Mouse (Mus musculus) lung, postnatal 10 days (tissue): ENCODE data around the gene Agap2.

Experiments used
- DNase-seq: peaks from one replicate; pipeline ENCODE4 v3.0.0; 2021

The Agap2 gene

GRCm38 (mm10) chr10:127075080-127075479, at the start of gene Agap2:
TSS of gene Agap2 (plus strand) at chr10:127075284.
- DNase-seq, result peak; percentile 29

DNA sequence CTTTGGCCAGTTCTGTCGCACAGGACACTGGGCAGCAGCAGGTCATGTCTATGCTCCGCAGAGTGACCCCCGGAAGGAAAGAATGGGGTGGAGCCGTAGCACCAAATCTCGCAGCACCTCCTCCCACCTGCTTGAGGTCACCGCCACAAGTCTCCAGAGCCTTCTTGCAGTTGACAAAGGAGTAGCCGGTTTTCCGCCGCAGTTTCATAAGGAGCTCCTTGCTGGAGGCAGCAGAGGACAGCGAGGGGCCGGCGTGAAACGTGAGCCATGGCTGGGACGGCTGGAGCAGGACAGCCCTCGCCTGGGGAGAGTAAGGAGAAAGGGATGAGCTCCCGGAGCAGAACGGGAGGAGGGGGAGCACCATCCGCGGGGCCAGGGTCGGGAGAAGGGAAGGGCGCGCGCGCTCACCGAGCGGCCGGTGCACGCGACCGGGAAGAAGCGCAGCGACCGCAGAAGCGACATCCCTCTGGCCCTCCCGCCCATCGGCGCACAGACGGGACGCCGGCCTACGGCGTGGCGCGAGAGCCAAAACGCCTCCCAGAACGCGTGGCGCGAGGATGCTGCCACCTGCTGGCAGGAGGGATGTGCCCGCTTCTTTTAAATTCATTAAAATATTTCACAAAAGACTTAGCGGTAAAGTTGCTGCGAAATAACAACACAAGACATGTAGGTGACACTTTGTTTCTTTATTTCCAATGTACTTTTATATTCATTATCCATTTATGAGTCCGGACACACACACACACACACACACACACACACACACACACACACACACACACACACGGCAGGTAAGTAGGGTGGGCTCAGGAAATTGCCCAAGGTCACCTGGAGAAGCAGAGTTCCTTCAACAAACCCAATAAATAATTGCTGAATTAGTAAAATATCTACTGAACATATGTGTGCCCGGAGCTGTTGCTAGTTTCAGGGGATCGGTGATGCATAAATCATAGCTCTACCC, 44.5 kb upstream of the Agap2 start, which contains the start of gene Tsfm:
Gene Tsfm (minus strand): TSS at position 505 of the 961 bp plus-strand sequence.
- peak; percentile 94 for DNase-seq

GRCm38 (mm10) chr10:127033301-127033741, 41.8 kb upstream of the Agap2 start:
- no peak for DNase-seq

GRCm38 (mm10) chr10:127036273-127036672, 38.8 kb upstream of the Agap2 start:
- no peak for DNase-seq

DNA sequence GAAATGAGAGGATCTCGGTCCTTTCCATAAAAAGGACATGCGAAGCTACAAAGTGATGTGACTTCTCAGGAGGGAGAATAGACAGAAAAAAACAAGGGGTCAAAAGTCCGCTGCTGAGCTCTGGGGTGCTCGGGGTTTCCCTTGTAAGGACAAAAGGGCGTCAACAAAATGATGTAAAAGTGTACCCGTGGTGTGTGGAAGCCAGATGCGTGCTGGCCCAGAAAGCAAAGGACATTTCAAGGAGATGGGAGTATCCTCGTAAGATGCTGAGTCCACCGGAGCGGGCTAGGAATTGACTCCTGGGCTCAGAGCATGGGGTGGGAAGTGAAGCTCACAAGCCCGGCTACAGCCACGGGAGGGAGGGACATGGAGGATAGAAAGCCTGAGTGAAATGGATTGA, 37.4 kb upstream of the Agap2 start:
- DNase-seq, result no peak

DNA sequence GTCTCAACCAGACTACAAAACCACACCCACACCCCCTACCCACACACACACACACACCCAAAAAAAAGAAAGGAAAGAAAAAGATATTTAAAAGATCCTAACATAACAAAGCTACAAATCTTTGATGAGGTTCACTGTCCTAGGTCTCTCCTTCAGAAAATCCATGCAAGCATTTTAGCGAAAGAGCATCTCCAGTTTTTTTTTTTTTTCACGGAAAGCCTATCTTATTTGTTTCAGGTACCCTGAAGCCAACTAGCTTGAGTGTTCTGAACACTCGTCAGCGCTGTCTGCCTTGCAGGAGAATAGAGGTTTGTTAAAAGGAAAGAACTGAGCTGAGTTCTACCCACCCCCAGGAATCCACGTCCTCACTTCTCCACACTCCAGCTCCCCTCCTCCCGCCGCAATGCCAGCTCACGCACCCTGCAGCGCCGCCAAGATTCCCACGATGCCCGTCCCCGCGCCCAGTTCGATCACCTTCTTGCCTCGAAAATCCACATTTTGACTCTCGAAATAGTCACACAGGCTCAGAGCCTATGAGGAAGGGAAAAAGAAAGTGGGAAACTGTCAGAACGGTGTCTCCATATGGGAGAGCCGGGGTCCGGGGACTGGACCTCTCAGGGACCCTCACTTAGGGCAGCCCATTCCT, 34.4 kb upstream of the Agap2 start:
- DNase-seq, result no peak

DNA sequence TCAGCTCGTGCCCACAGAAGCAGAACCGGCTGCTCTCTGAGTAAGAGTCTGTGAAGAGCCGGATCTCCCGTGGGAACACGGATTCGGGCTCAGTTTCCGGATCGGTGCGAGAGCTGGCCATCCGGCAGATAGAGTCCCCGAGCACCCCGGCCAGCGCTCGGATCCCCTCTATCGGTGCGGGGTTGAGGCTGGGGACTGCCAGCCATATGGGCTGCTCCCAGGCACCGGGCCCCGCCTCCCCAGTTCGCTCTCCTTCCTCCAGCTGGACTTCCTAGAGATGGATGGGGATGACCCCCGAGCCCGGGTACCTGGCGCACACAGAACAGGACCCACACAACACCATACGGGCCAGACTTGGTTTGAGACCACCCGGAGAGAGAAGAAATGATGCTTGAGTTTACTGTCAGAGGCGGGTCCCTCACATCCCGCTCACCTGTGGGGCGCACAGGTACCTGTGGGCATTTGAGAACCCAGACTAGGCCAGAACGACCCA, 33.8 kb upstream of the Agap2 start, which contains the start of the genes Mettl1 and Eef1akmt3:
Gene Mettl1 (plus strand): TSS at position 141 of the 493 bp plus-strand sequence.
Gene Eef1akmt3 (minus strand): TSS at position 240 of the 493 bp plus-strand sequence.
- DNase-seq, result no peak

- peak; percentile 92 for DNase-seq
Measured at GRCm38 (mm10) chr10:127041774-127042338, 33.2 kb upstream of the Agap2 start.

- no peak for DNase-seq
Measured at GRCm38 (mm10) chr10:127042468-127043115, 32.5 kb upstream of the Agap2 start.

DNA sequence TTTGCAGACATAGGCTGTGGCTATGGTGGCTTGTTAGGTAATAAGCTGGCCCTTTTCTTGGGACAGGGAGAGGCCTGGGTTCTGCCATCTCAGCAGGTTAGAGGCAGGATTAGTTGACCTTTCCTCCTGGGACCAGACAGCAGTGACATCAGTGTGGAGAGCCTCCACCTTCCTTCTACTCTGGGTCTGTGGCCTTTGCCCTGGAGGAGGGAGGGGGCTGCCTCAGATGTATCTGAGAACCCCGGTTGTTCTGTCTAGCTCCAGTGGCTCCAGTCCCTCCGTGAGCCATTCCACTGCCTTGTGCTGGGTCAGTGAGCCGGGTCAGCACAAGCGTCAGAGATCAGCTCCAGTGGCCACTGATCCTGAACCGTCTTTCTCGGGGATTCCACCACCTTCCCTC, 31.9 kb upstream of the Agap2 start:
- no peak for DNase-seq

DNA sequence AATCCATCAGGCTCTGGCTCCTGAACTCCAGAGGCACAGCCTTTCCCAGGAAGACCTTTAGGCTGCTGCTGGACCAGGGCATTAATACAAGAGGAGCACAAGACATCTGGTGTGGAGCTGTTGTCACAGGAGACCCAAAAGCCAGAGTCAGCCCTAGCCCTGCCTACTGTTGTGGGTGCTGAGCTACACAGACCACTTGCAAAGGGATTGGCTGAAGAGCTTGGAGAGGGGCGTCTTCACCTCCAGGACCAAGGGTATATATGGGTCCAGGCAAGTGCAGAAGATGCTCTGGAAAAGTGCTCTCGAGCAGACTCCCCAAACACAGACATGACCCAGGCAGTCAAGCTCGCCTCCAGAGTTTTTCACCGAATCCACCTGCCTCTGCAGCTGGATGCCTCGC, 27.1 kb upstream of the Agap2 start, which contains the start of gene Cyp27b1:
Gene Cyp27b1 (plus strand): TSS at position 297 of the 400 bp plus-strand sequence.
- no peak for DNase-seq

- DNase-seq, result no peak
Measured at GRCm38 (mm10) chr10:127048608-127049394, 26.3 kb upstream of the Agap2 start.

DNA sequence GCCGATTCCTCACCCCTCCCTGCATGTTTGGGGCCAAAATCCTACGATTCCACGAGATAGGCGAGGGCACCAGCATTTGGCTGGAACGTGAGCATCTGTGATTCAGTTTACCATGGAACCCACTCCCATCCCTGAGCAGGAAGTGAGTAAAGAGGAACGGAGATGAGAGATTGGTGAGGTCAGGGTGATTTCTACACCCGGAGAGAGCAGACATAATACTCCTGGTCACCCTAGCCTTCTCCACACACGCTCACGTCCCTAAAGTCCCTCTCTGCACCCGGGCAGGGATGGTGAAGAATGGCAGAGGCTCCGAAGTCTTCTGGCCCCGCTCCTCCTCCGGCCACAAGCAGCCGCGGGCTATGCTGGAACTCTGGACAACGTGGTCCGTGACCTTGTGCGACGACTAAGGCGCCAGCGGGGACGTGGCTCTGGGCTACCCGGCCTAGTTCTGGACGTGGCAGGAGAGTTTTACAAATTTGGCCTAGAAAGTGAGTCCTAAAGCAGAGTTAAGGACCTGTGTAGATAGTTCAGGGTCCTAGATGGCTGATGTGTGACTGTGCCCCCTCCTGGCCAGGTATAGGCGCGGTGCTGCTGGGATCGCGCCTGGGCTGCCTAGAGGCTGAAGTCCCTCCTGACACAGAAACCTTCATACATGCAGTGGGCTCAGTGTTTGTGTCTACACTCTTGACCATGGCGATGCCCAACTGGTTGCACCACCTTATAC, 25.5 kb upstream of the Agap2 start:
- DNase-seq, result no peak

GRCm38 (mm10) chr10:127050119-127050474, 25.0 kb upstream of the Agap2 start:
- DNase-seq, result no peak

- no peak for DNase-seq
Measured at GRCm38 (mm10) chr10:127054646-127055045, 20.4 kb upstream of the Agap2 start.

DNA sequence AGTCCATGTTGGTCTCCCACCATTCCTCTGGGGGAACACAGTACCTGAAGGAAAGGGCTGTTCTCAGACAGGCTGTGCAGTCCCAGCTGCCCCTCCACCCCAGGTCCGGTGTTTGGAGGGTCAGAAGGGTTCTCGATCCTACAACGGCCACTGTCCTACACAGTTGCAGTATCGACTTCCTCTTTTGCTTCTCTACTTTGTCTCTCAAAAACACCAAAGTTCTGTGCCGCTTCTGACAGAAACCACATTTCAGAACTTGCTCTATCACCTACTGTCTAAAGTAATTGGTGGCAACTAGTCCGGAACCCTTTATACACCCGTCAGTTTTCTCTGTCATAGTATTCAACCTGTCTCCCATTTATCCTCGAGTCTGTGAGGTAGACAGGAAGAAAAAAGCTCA, 19.7 kb upstream of the Agap2 start:
- DNase-seq, result no peak

GRCm38 (mm10) chr10:127056490-127056889, 18.6 kb upstream of the Agap2 start:
- no peak for DNase-seq

DNA sequence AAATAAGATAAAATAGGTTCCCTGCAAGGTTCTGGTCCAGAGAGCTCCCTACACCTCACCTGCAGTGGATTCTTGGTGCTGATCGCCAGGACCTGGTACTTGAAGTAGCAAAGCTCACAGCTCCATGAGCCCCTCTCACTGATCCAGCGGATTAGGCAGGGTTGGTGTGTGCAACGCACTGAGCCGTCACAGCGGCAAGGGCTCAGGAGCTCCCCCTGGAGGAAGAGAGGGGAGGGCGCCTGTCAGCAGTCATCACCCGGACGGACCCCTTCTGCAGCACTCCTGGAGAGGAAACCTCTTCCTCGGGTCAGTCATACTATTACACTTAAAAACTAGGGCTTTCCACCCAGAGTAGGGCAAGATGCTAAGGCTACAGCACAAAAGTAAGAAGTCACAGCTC, 16.9 kb upstream of the Agap2 start:
- DNase-seq, result peak; percentile 87

DNA sequence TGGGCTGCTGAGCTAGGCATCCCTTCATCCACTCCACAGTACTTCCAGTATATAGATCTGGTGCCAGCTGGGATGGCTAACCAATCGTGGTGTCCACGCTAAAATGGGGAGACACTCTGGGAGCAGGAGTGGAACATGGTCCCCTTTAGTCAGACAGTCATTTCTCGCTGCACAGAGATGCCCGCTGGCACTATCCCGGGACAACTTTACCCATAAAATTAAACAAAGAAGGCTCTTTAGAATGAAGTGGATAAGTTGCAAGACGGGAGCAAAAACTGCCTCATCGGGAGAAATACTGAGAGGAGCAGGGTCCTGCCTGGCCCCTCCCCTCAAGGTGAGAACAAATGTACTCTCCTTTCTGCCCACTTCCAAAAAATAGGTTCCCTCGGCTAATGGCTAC, 16.4 kb upstream of the Agap2 start:
- no peak for DNase-seq

DNA sequence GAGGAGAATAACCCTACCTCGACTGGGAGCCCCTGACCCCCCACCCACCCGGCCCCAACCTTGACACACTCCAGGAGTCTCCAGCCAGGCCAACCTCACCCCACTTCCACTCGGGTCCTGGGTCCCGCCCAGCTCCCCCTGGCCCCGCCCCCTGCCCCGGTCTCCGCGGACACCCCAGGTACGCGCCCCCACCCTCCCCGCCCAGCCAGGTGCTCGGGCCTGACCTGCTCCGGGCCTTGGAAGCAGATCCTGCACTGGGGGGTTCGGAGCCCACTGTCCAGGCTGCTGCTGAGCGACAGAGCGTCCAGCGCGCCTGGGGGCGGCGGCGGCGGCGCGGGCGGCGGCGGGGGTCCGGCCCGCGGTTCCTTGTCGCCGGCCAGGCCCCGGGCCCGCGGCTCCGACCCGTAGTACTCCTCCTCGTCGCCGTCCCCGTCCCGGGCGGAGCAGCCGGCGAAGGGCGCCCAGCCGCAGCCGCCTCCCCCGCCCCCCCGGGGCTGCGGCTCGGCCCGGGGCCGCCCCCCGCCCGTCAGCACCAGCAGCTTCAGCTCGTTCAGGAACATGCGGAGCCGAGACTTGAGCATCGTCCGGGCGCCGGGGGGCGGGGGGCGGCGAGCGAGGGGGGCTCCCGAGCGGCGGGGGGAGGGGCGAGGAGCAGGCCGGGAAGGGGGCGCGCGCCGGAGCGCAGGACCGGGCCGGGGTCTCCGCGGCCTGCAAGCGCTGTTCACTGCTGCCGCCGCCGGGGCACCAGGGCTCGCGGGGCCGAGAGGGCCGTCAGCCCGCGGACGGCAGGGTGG, 15.7 kb upstream of the Agap2 start:
- no peak for DNase-seq
